Mouse (Mus musculus) embryo, embryonic 11.5 days (tissue): ENCODE results near the gene Trim50.
"Not testable (repeated sequence)": the region's sequence is repeated elsewhere in the genome, so short reads cannot be mapped to it uniquely, and the experiment has no call there.

Experiments used
- DNase-seq: peaks from one replicate; pipeline ENCODE4 v3.0.0-alpha.2; 2012; ENCODE audit warnings: low read depth, low spot score

The Trim50 gene

GRCm38 (mm10) chr5:135352995-135353394 is at the start of gene Trim50:
Trim50 (plus strand) TSS chr5:135353295.
- no peak for DNase-seq

DNA sequence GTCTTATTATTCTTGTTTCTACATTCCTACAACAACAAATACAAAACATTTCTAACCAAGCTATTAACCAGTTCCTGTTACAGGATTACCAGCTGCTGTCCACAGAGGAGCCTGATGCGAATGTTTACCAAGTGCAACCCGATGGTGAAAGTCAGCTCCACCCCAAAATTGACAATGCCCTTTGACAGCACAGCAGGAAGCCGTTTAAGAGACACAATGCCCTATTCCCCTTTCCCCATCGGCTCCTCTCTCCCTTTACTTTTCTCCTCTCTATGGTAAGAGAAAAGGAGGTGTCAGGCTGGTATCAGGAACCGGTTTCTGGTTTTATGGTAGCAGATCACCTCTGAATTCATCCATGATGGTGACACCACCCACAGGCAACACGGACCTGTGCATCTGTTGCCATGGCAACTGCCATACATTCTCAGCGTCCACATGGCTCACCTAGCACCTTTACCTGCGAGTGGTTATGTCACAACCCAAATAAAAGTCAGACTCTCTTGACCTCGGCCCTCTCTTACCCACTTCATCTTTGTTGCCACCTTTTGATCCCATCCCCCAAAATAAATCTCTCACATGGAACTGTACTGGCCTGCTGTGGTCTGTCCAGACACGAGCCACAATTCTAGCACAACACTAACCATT is 46.7 kb upstream of the Trim50 start:
- DNase-seq = no peak

DNA sequence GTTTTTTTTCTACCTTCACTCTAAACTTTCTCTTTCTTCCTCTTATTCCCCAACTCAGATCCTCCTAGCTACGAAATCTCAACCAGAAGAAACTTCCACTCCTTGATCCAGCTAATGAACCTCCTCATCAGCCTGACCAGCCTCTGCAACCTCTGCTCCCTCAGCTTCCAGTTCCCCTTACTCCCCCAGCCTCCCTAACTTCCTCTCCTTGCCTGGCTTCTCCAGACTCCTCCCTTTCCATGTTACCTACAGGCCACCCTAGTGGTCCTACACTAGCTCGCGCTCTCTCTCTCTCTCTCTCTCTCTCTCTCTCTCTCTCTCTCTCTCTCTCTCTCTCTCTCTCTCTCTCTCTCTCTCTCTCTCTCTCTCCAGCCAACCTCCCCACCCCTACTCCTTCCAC is 36.9 kb upstream of the Trim50 start:
- no peak for DNase-seq

- no peak for DNase-seq
Measured at GRCm38 (mm10) chr5:135319856-135320255, 33.2 kb upstream of the Trim50 start.

GRCm38 (mm10) chr5:135322197-135322596 is 30.9 kb upstream of the Trim50 start:
- no peak for DNase-seq

DNA sequence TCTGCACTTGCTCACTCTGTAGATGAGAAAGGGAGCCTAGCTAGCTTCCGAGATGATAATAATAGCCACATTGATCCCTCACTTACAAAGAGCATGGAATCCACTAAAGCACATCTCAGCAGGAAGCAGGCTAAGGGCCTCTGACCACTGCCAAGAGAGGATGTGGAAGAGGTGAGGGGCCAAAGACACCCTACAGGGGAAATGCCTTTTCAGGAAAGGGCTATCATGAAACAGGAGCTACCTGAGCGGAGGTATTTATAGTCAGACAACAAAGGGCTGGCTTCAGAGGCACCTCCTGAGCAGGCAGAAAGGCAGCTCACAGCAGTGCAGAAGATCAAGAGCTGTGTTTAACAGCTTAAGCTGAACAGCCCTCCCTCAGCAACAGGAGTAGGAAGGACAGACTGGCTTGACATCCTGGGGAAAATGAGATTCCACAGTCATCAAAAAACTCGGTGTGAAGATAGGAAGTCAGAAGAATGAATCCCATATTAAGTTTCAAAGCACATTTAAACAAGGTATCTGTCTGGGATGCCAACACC is 26.9 kb upstream of the Trim50 start:
- no peak for DNase-seq

GRCm38 (mm10) chr5:135329471-135329870 is 23.6 kb upstream of the Trim50 start:
- DNase-seq = no peak

DNA sequence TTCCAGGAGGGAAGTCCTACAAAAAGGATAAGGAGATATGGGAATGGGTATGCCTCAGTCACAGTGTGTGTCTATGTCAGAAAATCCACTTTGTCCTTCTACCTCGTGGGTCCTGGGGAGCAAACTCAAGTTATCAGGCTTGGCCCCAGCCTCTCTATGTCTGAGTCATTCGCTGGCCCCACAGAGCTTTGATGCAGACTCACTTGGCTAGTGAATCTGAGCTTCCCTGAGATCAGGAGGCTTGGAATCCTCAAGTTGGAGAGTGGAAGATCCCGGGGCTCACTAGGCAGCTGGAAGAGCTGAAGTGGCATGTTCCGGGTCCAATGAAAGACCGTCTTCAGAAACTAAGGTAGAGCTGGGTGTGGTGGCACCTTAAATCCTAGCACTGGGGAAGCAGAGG is 22.9 kb upstream of the Trim50 start:
- no peak for DNase-seq

GRCm38 (mm10) chr5:135331161-135331560 is 21.9 kb upstream of the Trim50 start:
- no peak for DNase-seq

DNA sequence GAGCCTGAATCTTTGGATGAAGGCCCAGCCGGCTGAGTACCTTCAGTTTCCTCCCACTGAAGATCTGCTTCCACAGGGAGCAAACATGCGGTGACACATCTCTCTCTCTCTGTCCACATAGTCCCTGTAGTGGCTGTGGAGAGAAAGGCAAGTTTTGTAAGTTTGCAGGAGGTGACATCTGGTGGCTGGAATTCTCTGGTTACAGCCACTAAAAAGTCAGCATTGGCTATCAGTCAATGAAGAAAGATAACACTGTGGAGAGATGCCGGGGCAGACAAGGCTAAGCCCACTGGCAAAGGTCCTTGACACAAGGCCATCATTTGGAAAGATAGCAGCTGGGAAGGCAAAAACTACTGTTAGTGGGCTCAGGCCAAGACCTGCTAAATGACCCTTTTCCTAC is 15.5 kb upstream of the Trim50 start:
- DNase-seq = no peak

GRCm38 (mm10) chr5:135345989-135346388 is 7.1 kb upstream of the Trim50 start:
- no peak for DNase-seq

DNA sequence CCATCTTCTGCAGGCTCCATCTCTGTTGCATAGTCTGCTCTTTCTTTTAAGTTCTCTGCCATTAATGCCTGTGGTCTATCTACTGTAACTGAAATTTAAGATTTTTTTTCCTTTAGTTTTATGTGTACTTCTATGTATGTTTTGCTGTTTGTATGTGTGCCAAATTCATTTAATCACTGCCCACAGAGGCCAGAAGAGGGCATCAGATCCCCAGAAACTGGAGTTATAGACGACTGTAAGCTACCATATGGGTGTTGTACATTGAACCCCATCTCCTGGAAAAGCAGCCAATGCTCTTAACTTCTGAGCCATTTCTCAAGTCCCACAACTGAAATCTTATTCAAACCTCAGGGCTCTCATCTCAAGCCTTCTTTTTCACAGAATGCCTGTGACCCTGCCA is 6.7 kb upstream of the Trim50 start:
- DNase-seq = no peak

- DNase-seq = no peak
Measured at GRCm38 (mm10) chr5:135347511-135348011, 5.5 kb upstream of the Trim50 start.

DNA sequence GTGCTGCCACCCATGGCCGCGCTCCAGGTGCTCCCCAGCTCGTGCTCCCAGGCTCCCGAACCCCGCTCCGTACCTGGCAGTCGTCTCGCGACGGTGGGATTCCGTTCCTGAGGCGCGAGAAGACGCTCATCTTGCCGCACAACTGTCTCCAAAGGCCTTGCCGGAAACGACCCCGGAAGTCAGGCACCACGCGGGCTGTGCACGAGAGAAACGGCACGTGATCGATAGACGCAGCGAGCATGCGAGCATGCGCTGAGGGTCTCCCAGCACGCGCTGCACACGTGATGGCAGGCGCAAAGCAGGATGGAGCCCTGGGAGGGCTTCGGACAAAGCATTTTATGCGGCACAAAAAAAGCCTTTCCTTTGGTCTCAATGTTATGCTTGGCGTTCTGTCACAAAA is 3.2 kb upstream of the Trim50 start, which contains the start of gene Fkbp6:
Gene Fkbp6, minus strand, starts transcription at position 183 of the 400 bp plus-strand sequence.
- no peak for DNase-seq

DNA sequence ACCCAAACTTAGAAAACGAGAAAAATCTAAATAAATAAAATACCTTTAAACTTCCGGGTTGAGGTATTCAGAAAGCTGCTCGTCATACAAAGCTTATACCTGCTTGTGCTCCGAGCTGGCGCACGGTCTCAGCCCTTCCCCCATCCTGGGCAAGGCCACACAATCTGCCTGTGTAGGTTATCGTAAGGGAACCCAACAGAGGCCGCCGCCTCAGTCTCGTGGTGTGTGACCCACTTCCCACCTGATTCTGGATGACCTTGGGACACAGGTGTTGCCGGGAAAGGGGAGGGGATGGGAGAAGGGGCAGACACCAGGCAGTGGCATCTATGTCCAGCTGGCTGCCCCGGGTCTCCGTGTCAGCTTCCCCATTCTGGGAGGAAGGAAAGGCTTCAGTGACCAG is 1.5 kb upstream of the Trim50 start:
- DNase-seq = no peak

- DNase-seq = no peak
Measured at GRCm38 (mm10) chr5:135353564-135353963, 469 bp downstream of the Trim50 start.

GRCm38 (mm10) chr5:135356090-135356489 is 3.0 kb downstream of the Trim50 start:
- DNase-seq = no peak

- DNase-seq = no peak
Measured at GRCm38 (mm10) chr5:135357556-135357955, 4.5 kb downstream of the Trim50 start.

DNA sequence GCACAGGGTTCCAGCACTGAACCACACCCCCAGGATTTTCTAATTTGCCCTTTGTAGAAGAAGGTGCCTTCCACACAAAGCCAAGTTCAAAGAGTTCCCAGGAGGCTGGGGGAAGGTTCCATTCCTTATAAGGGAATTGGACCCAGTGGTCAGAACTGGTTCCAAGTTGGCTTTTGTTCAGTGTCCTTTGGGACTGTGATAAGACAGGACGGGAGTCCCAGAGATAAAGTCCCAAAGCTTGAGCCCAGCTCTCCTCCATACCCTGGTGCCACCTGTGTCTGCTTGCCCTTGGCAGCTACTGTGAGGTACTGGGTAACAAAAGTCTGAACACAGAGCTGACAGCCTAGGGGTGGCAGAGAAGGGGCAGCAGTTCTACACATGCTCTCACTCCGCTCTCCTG is 6.7 kb downstream of the Trim50 start:
- no peak for DNase-seq

DNA sequence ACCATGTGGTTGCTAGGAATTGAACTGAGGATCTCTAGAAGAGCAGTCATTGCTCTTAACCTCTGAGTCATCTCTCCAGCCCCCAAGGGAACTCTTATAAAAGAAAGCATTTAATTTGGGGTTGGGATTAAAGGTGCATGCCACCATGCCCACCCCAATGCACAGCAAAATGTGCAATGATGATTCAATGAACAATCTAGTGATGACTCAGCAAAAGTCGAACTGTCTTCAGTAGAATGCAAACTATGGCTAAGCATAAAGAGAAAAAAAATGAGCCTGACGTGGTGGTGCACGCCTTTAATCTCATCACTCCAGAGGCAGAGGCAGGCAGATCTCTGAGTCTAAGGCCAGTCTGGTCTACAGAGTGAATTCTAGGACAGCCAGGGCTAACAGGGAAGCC is 9.5 kb downstream of the Trim50 start:
- DNase-seq = no peak

DNA sequence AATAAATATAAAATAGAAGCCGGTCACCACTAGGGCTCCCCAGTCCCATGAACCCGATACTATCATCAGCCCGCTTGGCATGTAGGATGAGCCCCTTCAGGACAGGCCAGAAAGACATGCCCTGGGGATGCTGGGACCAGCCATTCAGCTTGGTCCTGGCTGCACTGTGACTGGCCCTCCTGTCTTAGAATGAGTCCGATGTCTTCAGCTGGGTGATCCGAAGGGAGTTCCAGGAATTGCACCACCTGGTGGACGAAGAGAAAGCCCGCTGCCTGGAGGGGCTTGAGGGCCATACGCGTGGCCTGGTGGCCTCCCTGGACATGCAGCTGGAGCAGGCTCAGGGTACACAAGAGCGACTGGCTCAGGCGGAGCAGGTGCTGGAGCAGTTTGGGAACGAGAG is 10.4 kb downstream of the Trim50 start:
- peak; percentile 41 for DNase-seq

GRCm38 (mm10) chr5:135367841-135368240 is 14.7 kb downstream of the Trim50 start:
- no peak for DNase-seq

DNA sequence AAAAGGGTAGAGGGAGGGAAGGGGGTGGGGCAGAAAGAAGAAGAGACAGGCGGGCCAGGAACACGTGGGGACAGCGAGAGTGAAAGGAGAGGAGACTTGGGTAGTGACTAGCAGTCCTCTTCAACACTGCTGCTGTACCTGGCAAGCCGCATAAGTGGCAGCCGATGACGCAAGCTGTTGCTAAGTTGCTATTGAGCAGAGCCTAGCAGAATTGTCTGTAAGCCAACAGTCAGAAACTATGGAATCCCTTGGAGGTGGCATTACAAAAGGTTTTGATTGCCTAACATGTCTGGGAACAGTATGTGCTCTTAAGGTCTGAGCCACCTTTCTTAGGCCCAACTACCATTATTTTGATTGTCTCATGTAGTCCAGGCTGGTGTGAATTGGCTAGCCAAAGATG is 15.2 kb downstream of the Trim50 start:
- no peak for DNase-seq

DNA sequence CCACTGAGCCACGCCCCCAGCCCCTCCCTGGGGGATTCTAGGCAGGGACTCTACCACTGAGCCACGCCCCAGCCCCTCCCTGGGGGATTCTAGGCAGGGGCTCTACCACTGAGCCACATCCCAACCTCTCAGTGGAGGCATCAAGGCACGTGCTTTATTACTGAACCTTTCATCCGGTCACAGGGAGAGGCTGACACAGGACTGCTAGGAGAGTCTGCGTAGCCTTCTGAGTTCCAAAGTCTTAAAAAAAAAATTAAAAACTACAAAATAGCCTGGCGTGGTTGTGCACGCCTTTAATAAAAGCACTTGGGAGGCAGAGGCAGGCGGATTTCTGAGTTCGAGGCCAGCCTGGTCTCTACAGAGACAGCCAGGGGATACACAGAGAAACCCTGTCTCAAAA is 16.1 kb downstream of the Trim50 start:
- DNase-seq = not testable (repeated sequence)
